Mouse (Mus musculus): ENCODE measurements around the gene Scube2. TPM values are rescaled to one million over a fixed set of nuclear protein-coding genes. Genes with fewer than 3 reads are reported as not detected.

Scube2 gene
- polyA plus RNA-seq, 1 experiment from 2014 or later: 1.4 TPM

- no peak overlapping the region for H3K27ac ChIP-seq
- no peak overlapping the region for H3K4me3 ChIP-seq
- H3K36me3 ChIP-seq: no peaks in the 10 kb centered on the region
- WGBS: 87% methylated on average over 4 of the region's 4 CpGs
- H3K4me1 ChIP-seq: no peaks in the 10 kb centered on the region
- H3K27me3 ChIP-seq: no peaks in the 10 kb centered on the region
- no peak overlapping the region for H3K4me2 ChIP-seq
- no peak overlapping the region for H3K9ac ChIP-seq
- ATAC-seq (ENCODE audit: insufficient number of reproducible peaks, insufficient read depth, low FRiP score, low TSS enrichment, low read depth): no peak
- no peaks in the 10 kb centered on the region for H3K9me3 ChIP-seq
Observed at GRCm38 (mm10) chr7:109818600-109818999, 46.9 kb downstream of the Scube2 start.

GRCm38 (mm10) chr7:109817954-109818353 is 47.5 kb downstream of the Scube2 start:
- Histone ChIP-seq H3K4me1 (no peaks in the 10 kb centered on the region), H3K9me3 (no peaks in the 10 kb centered on the region), H3K27me3 (no peaks in the 10 kb centered on the region), H3K27ac (no peak overlapping the region), H3K4me2 (no peak overlapping the region), H3K4me3 (no peak overlapping the region), H3K36me3 (no peaks in the 10 kb centered on the region), H3K9ac (no peak overlapping the region)
- ATAC-seq (ENCODE audit: insufficient number of reproducible peaks, insufficient read depth, low FRiP score, low TSS enrichment, low read depth): no peak

DNA sequence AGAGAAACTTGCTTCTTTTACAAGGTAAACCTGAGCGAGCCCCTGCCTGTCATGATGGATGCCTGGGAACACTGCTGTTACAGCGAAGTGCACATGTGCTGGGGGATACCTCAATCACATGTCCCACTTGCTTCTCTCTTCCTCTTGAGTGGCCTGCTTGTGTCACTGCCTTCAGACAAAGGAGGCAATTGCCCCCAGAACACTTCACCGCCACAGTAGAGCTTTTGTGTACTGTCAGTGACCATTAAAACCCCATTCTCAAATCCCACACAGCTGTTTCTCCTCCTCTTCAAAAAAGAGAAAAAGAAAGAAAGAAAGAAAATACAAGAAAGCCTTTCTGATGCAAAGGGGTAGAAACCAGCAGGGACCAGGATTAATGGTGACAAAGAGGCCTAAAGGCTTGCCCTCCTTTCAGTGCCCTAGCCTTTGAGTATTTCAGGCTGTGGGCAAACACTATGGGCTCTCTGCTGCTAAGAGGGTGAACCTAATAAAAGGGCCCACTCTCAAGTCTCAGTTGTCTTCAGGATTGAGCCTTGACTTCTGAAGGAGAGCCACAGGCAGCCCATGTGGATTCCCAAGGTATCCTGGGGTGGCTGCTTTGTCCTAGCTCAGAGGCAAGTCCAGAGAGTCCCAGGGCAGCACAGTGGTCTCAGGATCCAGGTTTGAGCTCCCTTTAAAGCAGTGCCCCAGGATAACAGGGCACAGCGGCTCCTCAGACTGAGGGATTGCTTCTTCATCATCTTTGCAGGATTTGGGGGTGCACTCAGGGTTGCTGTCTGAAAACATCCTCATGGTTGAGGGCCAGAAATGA is 51.9 kb downstream of the Scube2 start:
- ATAC-seq (ENCODE audit: insufficient number of reproducible peaks, insufficient read depth, low FRiP score, low TSS enrichment, low read depth): no peak
- no peaks in the 10 kb centered on the region for H3K4me1 ChIP-seq
- H3K27me3 ChIP-seq: no peaks in the 10 kb centered on the region
- 38% methylated on average over 4 of the region's 4 CpGs for WGBS
- no peaks in the 10 kb centered on the region for H3K9me3 ChIP-seq
- no peak overlapping the region for H3K4me2 ChIP-seq
- H3K36me3 ChIP-seq: no peaks in the 10 kb centered on the region
- no peak overlapping the region for H3K27ac ChIP-seq
- no peak overlapping the region for H3K4me3 ChIP-seq
- no peak overlapping the region for H3K9ac ChIP-seq

GRCm38 (mm10) chr7:109807616-109808485 is 57.6 kb downstream of the Scube2 start:
- H3K4me2 ChIP-seq: no peak overlapping the region
- H3K9ac ChIP-seq: no peak overlapping the region
- H3K9me3 ChIP-seq: no peaks in the 10 kb centered on the region
- H3K36me3 ChIP-seq: no peaks in the 10 kb centered on the region
- H3K27ac ChIP-seq: no peak overlapping the region
- WGBS: 79% methylated on average over 8 of the region's 8 CpGs
- H3K27me3 ChIP-seq: no peaks in the 10 kb centered on the region
- no peak overlapping the region for H3K4me3 ChIP-seq
- no peaks in the 10 kb centered on the region for H3K4me1 ChIP-seq
- ATAC-seq (ENCODE audit: insufficient number of reproducible peaks, insufficient read depth, low FRiP score, low TSS enrichment, low read depth): no peak

DNA sequence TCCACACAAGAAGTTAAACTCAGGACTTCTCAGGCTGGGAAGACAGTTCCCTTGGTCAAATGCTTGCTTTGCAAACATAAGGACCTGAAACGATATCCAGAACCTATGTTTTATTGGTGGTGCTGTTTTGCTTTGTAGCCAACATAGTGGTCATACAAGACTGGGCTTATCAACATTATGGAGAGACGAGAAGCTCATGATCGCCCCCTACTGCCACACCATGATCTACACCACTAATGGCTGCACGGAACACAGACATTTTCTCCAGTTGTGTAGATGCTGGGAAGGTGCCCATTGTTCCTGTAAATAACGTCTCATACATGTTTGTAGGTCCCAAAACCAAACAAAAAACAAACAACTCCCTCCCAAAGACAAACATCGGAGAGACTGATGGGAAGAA is 60.6 kb downstream of the Scube2 start:
- Histone ChIP-seq H3K27ac (no peak overlapping the region), H3K4me1 (no peaks in the 10 kb centered on the region), H3K9me3 (no peaks in the 10 kb centered on the region), H3K4me2 (no peak overlapping the region), H3K9ac (no peak overlapping the region), H3K27me3 (no peaks in the 10 kb centered on the region), H3K4me3 (no peak overlapping the region), H3K36me3 (no peaks in the 10 kb centered on the region)
- no peak for ATAC-seq (ENCODE audit: insufficient number of reproducible peaks, insufficient read depth, low FRiP score, low TSS enrichment, low read depth)
- WGBS: 65% methylated on average over 6 of the region's 6 CpGs

- Histone ChIP-seq H3K9ac (no peak overlapping the region), H3K4me2 (no peak overlapping the region), H3K4me1 (no peaks in the 10 kb centered on the region), H3K27ac (no peak overlapping the region), H3K36me3 (no peaks in the 10 kb centered on the region), H3K27me3 (no peaks in the 10 kb centered on the region), H3K9me3 (no peaks in the 10 kb centered on the region), H3K4me3 (no peak overlapping the region)
- 92% methylated on average over 6 of the region's 6 CpGs for WGBS
- ATAC-seq (ENCODE audit: insufficient number of reproducible peaks, insufficient read depth, low FRiP score, low TSS enrichment, low read depth): no peak
Observed at GRCm38 (mm10) chr7:109804355-109804754, 61.1 kb downstream of the Scube2 start.

- ATAC-seq (ENCODE audit: insufficient number of reproducible peaks, insufficient read depth, low FRiP score, low TSS enrichment, low read depth): no peak
- Histone ChIP-seq H3K36me3 (no peaks in the 10 kb centered on the region), H3K4me3 (no peak overlapping the region), H3K4me1 (no peaks in the 10 kb centered on the region), H3K9ac (no peak overlapping the region), H3K27ac (no peak overlapping the region), H3K4me2 (no peak overlapping the region), H3K9me3 (no peaks in the 10 kb centered on the region), H3K27me3 (no peaks in the 10 kb centered on the region)
- 72% methylated on average over 1 of the region's 1 CpGs for WGBS
Observed at GRCm38 (mm10) chr7:109803516-109803915, 62.0 kb downstream of the Scube2 start.

DNA sequence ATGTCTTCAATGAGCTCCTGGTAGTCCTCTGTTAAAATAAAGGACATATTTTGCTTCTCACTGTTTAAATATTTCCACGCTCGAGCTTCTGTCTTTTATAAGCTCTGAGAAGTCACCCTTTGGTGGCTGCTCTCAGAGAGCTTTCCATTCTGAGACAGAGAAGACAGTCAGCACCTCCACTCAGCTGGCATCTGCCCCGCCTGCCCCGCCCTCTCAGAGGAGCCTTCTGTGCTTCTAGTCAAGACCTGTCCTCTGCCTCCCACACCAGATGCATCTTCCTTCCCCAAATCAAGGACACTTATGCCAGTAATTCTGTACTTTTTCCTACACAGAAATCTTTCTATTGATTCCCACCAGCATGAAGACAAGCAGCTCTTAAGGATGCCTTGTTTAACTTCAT is 64.9 kb downstream of the Scube2 start:
- ATAC-seq (ENCODE audit: insufficient number of reproducible peaks, insufficient read depth, low FRiP score, low TSS enrichment, low read depth): no peak

DNA sequence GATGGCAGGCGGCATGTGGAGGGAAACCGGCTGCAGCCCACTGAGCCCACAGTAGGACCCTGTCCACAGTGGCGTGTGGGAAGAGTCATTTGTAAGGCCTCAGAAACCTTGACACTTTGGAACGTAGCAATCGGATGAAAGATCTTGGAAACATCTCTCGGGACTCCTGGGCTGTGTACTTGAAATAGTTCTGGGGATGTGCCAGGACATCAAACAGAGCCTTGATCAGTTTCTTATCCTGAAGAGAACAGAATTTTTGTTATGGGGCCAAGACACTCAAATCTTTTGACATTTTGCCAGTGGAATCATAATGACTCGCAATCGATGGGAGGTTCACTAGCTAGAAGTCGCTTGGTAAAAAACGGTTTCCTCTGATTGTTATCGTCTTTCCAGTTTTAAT is 66.3 kb downstream of the Scube2 start:
- ATAC-seq (ENCODE audit: insufficient number of reproducible peaks, insufficient read depth, low FRiP score, low TSS enrichment, low read depth): no peak
- no peaks in the 10 kb centered on the region for H3K36me3 ChIP-seq
- H3K27ac ChIP-seq: no peak overlapping the region
- H3K4me2 ChIP-seq: no peak overlapping the region
- no peaks in the 10 kb centered on the region for H3K27me3 ChIP-seq
- H3K9ac ChIP-seq: no peak overlapping the region
- peaks cover 13% of the 10 kb centered on the region for H3K4me1 ChIP-seq
- 77% methylated on average over 11 of the region's 11 CpGs for WGBS
- no peaks in the 10 kb centered on the region for H3K9me3 ChIP-seq
- no peak overlapping the region for H3K4me3 ChIP-seq

More for the DNA sequence above, 64.9 kb downstream of the Scube2 start:
- no peak overlapping the region for H3K27ac ChIP-seq
- no peaks in the 10 kb centered on the region for H3K36me3 ChIP-seq
- no peak overlapping the region for H3K4me3 ChIP-seq
- WGBS: 80% methylated on average over 4 of the region's 4 CpGs
- H3K4me1 ChIP-seq: peaks cover under 1% of the 10 kb centered on the region; the same call in 1 of the 2 replicates
- no peak overlapping the region for H3K4me2 ChIP-seq
- no peaks in the 10 kb centered on the region for H3K27me3 ChIP-seq
- H3K9ac ChIP-seq: no peak overlapping the region
- H3K9me3 ChIP-seq: no peaks in the 10 kb centered on the region

DNA sequence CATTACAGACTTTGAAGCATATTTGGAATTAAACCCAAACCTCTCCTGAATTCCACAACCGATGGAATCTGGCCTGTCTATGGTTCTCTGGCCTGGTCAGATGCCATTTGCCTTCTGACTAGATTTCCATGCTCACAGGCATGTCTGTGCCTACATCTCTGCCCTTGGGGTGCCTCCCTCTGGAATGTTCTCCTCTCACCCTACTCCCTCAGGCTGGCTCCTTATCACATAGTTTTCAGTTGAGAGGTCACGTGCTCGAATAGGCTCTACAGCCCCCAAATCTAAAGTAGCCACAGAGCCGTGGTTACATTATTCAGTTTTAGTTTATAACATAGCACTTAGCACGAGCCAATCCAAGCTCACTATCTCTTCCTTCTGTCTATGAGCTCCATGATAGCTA is 69.9 kb downstream of the Scube2 start:
- Histone ChIP-seq H3K4me3 (no peak overlapping the region), H3K4me1 (peaks cover 13% of the 10 kb centered on the region), H3K36me3 (no peaks in the 10 kb centered on the region), H3K27ac (no peak overlapping the region), H3K9ac (no peak overlapping the region), H3K9me3 (no peaks in the 10 kb centered on the region), H3K27me3 (no peaks in the 10 kb centered on the region), H3K4me2 (no peak overlapping the region)
- WGBS: 70% methylated on average over 5 of the region's 5 CpGs
- no peak for ATAC-seq (ENCODE audit: insufficient number of reproducible peaks, insufficient read depth, low FRiP score, low TSS enrichment, low read depth)

- Histone ChIP-seq H3K9ac (no peak overlapping the region), H3K9me3 (no peaks in the 10 kb centered on the region), H3K27ac (no peak overlapping the region), H3K4me2 (no peak overlapping the region), H3K27me3 (no peaks in the 10 kb centered on the region), H3K4me1 (peaks cover 13% of the 10 kb centered on the region), H3K36me3 (no peaks in the 10 kb centered on the region), H3K4me3 (no peak overlapping the region)
- WGBS: 45% methylated on average over 2 of the region's 2 CpGs
- no peak for ATAC-seq (ENCODE audit: insufficient number of reproducible peaks, insufficient read depth, low FRiP score, low TSS enrichment, low read depth)
Observed at GRCm38 (mm10) chr7:109794556-109794955, 70.9 kb downstream of the Scube2 start.

GRCm38 (mm10) chr7:109792759-109793158 is 72.7 kb downstream of the Scube2 start:
- no peak overlapping the region for H3K27ac ChIP-seq
- ATAC-seq (ENCODE audit: insufficient number of reproducible peaks, insufficient read depth, low FRiP score, low TSS enrichment, low read depth): no peak
- no peaks in the 10 kb centered on the region for H3K27me3 ChIP-seq
- H3K4me1 ChIP-seq: peaks cover 13% of the 10 kb centered on the region
- H3K4me3 ChIP-seq: no peak overlapping the region
- 74% methylated on average over 2 of the region's 2 CpGs for WGBS
- H3K9me3 ChIP-seq: no peaks in the 10 kb centered on the region
- no peak overlapping the region for H3K4me2 ChIP-seq
- H3K36me3 ChIP-seq: no peaks in the 10 kb centered on the region
- H3K9ac ChIP-seq: no peak overlapping the region

Data from embryonic facial prominence, embryonic 13.5 days (tissue).